Mouse (Mus musculus) layer of hippocampus, postnatal 25 days (tissue): Measurements from ENCODE around the gene Igfbp7. TPM values are rescaled to one million over a fixed set of nuclear protein-coding genes. Genes with fewer than 3 reads are reported as not detected.
"Not testable (repeated sequence)": the region's sequence is repeated elsewhere in the genome, so short reads cannot be mapped to it uniquely, and the experiment has no call there.

Source experiments
- DNase-seq, 2 experiments: peaks; one replicate each; pipeline ENCODE4 v3.0.0; 2022; ENCODE audit warnings: mixed read lengths in 2 of 2, low spot score in 1 of 2; ENCODE audit errors: extremely low spot score in 1 of 2
- total RNA-seq, 2 experiments: library from RNA; stranded (reverse); gene quantifications; 2 replicates each; pipeline ENCODE4 v1.2.3; 2021

Gene Igfbp7
- 10 to 100 TPM; 31.2 to 33.6 TPM for total RNA-seq

GRCm38 (mm10) chr5:77407341-77408298, at the start of gene Igfbp7:
Gene Igfbp7 (minus strand): TSS chr5:77408041.
- peak; percentile 28 to 54 for DNase-seq

- DNase-seq, result no peak
These were observed 44.3 kb upstream of the Igfbp7 start for GRCm38 (mm10) chr5:77452103-77452502.

DNA sequence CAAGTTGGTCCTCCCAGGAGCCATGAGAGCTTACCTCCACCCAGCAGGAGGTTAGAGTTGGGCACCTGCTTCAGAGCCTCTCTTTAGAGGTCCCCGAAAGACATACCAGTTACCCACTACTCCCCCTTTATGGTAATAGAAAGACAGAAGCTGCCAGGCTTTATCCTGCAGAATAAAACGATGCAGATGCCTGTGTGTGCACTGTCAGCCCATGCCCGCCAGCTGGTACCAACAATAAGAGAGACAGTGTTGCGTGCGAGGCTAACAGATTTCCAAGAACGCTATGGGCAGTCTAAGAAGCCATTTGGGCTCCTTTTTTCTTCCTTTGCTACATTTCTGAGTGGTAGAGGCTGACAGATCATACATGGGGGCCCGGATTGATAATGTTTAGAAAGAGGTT, 41.7 kb upstream of the Igfbp7 start:
- DNase-seq, result no peak

DNA sequence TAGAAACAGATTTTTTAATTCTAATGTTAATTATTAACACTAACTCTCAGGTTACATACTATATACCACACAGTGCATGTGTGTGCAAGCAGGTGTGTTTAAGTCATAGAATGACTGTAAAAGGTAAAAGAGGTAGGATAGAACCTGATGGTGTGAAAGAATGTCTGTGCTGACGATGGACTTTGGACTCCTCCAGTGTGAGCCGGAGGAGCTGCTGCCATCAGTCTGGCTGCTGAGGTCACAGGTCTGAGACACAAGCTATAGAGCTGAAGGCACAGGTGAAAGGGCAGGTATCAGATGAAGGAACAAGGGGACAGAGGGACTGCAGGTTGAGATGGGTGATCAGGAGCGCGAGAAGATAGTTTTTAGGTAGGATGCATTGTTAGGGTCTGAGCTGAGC, 37.6 kb upstream of the Igfbp7 start:
- DNase-seq, result no peak

DNA sequence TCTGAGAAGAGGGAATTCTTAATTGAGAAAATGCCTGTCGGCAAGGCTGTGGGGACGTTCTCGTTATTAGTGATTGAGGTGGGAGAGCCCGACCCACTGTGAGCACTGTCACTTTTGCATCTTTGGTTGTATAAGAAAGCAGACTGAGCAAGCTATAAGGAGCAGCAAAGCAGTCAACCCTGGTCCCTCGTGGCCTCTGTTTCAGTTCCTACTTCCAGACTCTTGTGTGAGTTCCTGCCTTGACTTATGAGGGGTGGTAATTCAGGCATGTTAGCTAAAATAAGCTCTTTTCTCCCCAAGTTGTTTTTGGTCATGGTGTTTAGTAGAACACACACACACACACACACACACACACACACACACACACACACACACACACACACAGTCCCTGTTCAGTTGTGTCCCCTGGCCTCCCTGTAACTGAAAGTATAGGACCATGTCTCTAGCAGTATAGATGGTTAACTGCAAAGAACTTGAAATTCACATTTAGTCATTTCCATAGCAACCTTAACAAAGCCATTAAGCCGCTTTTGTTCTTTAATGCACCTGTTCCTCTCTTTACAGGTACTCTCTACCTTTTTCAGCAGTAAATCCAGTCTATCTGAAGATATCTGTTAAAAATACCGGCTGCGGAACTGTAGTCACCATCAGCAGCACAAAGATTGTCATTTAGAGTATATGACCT, 36.2 kb upstream of the Igfbp7 start:
- DNase-seq, result no peak

- no peak for DNase-seq
These were observed 35.2 kb upstream of the Igfbp7 start for GRCm38 (mm10) chr5:77442856-77443623.

GRCm38 (mm10) chr5:77436308-77436707, 28.5 kb upstream of the Igfbp7 start:
- no peak for DNase-seq

DNA sequence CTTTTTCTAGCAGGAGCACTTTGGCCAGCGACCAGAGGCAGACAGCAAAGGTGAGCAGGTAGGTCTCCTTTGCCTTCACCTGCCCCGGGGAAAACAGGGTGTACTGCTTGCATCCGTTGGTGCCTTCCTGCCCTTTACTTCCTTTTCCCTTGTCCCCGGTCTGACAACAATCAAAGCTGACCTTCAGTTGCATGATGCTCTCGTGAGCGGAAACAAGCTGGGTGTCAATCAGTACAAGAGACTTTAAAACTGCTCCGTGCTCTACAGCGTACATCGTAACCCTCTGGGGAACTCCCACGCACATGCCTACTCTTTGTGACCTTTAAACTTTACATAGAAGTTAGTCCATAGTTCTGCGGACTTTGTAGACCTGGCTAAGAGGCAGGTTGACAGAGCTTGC, 26.2 kb upstream of the Igfbp7 start:
- DNase-seq, result no peak

GRCm38 (mm10) chr5:77433561-77433960, 25.7 kb upstream of the Igfbp7 start:
- no peak for DNase-seq

- no peak for DNase-seq
These were observed 25.3 kb upstream of the Igfbp7 start for GRCm38 (mm10) chr5:77433119-77433518.

GRCm38 (mm10) chr5:77432446-77432845, 24.6 kb upstream of the Igfbp7 start:
- DNase-seq, result no peak

- DNase-seq, result no peak
These were observed 23.2 kb upstream of the Igfbp7 start for GRCm38 (mm10) chr5:77431068-77431467.

GRCm38 (mm10) chr5:77430471-77430870, 22.6 kb upstream of the Igfbp7 start:
- no peak for DNase-seq

DNA sequence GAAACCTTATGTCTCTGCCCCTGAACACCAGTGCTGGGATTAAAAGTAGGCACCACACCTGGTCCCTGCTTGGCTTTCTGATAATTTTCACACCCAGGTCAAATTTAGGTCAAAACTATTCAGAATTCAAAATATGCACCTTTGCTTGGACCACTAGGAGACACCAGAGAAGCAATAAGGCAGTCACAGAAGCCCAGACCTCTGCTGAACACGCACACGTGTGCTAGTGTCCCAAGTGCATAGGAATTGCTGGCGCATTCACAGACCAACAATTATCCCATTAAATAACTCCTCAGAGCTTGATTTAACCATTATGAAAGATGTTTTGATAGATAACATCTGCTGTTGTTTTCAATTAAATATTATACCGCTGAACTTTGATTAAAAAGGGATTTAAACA, 22.2 kb upstream of the Igfbp7 start:
- no peak for DNase-seq

- no peak for DNase-seq
These were observed 20.7 kb upstream of the Igfbp7 start for GRCm38 (mm10) chr5:77428526-77428925.

- no peak for DNase-seq
These were observed 20.1 kb upstream of the Igfbp7 start for GRCm38 (mm10) chr5:77427986-77428385.

DNA sequence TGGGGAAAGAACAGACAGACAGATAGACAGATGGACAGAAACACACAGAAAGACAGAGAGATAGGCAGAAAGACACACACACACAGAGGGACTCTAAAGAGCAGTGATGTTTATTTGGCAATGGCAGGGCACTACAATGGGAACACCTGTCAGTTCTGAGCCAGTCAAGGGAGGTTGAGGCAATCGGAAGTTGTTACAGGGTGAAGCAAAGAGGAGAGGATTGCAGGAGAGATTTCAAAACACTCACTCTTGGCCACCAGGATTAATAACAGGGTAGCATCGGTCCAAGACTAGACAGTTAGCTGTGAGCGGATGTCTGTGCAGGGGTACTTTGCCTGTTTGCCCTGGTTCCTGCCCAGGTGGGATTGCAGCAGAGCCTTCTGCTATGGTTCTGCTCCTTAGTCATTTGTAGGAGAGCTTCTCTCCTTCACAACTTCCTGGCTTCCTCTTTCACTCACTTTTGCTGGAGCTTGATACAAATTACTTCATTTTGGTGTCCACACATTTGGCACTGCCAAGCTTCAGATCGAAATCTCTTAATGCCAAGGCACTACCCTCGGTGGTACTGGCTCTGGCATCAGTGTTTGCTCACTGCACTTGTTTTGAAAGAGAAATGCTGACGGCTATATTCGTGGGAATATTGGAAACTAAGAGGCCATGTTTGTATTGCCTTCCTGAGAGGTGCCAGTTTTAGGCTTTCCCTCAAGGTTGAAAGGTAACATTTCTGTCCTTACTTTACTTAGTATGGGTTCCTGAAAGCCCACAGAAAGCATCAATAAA, 18.1 kb upstream of the Igfbp7 start:
- no peak for DNase-seq

GRCm38 (mm10) chr5:77419537-77419936, 11.7 kb upstream of the Igfbp7 start:
- DNase-seq, result not testable (repeated sequence)

GRCm38 (mm10) chr5:77416058-77416457, 8.2 kb upstream of the Igfbp7 start:
- no peak for DNase-seq

GRCm38 (mm10) chr5:77408530-77408929, 689 bp upstream of the Igfbp7 start:
- DNase-seq, result no peak
